Mouse (Mus musculus) left cerebral cortex, postnatal 25 days (tissue): ENCODE data around the gene Nckap5l. TPM values are rescaled to one million over a fixed set of nuclear protein-coding genes. Genes with fewer than 3 reads are reported as not detected.

Source experiments
- DNase-seq, 2 experiments: peaks; one replicate each; pipeline ENCODE4 v3.0.0; 2022; ENCODE audit warnings: low spot score in 2 of 2, mixed read lengths in 1 of 2
- intact Hi-C: fragments of 180-260 bp; cut with DNase I; formaldehyde crosslinking; loops from one replicate; pipeline ENCODE4 v1.15.1; 2025
- total RNA-seq, 2 experiments: library from RNA; stranded (reverse); gene quantifications; 2 replicates each; pipeline ENCODE4 v1.2.3; 2021

Nckap5l gene
- total RNA-seq = 10 to 100 TPM; 16.8 to 22.3 TPM

DNA sequence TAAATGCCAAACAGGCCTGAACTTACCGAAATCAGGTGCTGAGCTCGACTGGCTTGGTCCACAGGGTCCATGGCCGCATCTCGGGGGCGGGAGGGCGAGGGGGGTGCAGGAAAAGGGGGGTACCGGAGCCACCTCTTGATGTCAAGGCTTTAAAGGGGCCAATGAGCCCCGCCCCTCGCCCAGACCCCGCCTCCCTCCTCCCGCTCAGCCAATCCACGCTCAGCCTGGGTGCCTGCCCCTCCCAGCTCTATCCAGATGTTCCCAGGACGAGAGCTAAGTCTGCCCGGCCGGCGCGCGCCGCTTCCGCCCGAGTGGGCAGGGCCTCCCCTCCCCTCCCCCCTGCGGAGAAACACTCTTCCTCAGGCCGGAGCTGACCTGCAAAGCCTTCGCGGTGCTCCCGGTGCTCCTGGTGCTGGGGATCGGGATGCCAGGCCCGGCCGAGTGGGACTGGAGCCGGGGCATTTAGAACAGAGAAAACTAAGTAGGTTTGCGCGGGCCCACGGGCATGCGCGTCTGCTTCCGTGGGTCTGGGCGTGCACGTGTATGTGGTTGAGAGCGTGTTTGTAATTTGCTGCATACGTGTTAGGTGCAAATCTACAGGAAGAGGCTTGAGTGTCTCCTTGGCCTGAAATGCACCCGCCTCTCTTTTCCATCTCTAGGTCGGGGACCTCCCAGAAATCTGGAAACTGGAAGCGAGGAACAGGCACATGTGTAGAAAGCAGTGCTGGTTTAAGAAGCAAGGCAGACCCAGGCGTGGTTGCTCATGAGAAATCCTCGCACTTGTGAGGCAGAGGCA lies at the start of gene Nckap5l:
Gene Nckap5l, minus strand, starts transcription at position 143 of the 796 bp plus-strand sequence.
- DNase-seq = peak; percentile 89 to 93
- intact Hi-C loops = no loop called here

DNA sequence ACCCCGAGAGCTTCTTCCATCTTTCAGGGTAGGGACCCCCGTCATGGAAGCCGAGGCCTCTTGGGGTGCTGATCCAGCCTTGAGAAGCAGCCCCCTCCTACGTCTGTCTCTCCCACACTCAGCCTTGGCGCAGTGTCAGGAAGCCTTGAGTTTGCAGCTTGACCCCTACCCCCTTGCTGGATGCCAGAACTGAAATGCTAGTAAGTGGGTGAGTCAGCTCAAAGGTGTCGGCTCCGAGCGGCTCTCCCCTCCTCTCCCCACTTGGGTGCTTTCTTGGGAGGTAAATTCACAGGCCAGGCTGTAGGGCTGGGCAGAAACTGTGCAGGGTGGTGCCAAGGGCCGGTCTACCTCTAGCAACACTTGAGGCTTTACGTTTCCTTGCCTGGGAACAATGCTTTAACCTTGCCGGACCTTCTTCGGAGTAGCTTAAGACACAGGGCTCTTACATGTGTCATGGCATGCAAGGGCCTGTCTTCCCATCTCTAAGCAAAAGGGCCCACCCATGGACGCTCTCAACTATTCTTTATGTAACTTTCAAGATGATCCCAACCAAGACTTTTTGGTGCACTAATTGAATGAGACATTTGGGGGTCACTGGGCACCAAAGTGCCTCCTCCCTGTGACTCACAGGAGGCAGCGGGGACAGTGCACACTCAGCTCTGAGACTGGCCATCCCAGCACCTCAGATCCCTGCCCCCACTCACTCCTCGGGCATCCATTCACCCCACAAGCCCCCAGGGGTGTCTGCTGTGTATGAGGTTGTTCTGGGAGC lies 48.0 kb upstream of the Nckap5l start:
- intact Hi-C loops = no loop called here
- no peak for DNase-seq

DNA sequence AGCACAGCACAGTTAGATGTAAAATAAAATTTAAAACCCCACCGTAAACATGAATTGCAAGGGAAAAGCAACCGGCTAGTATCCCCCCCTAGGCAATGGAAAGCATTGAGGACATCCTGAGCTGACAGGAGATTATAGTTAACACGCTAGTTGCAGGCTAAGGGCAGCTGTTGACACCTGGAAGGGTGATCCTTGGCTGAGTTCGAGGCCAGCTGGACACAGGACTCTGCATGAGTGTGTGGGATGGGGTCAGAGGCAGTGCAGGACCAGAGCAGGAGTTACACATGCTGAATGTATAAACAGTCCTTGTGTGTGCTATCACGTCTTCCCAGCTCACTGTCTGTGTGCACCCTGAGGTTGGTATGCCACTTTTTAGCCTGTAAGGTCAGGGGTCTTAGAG lies 45.7 kb upstream of the Nckap5l start:
- intact Hi-C loops = no loop called here
- DNase-seq = no peak

DNA sequence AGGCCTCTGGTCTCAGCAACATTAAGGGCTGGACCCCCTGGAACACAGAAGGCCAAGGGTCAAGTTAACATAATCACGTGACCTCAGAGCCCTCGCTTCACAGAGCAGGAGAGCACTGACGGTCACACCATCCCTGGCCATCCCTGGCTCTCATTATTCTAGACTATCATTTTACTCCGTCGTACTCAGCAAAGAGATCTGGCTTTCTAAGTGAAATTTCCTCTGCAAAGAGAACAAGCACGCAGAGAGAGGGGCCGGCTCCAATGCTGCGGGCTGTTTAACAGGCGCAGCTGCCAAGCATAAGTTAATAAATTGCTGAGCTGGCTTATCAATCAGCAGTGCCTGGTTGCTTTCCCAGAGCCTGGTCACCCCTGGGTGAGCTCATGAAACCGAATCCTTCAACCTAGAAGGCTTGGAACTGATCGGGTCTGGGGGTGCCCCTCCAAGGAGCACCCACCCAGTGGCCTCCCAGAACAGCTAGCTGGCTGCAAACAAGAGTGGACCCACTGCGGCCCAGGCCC lies 44.8 kb upstream of the Nckap5l start:
- intact Hi-C loops = no loop called here
- no peak for DNase-seq

DNA sequence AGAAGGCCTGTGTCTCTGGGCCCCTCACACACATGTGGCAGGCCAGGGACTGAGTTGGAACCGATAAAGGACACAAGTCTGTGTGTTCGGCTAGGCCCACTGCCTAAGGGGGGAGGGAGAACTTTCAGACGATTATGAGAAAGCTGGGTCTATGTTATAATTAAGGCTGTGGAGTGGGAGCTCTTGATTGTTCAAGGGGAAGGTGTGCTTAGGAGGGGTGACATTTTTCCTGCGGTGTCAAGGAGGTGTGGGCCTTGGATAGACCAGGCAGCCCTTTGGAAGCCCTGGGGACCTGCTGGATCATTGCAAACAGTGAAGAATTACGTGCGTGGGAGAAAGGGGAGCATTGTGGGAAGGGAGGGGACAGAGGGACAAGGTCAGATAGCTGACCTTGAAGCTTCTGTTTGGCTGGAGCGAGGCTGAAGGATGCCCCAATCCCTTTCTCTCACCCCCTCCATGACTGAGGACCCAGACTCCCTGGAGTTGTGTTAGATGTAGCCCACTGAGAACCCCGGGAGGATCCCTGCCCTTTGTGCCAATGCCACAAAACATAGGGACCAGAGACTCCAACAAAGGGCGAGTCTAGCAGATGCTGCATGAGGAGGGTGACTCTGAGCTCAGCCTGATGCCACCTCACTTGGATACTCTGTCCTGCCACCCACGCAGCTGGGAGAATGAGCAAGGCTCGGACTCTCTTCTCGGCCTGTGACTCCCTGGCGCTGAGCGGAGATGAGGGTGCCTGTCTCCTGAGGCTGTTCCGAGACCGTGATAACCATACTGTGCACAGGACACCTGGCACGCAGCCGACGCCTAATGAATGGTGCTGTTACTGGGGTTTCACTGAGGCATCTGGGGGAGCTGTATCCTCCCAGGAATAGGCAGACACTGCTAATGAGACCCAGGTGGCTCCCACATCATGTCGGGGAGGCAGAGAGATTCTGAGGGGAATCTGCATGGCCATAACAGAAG lies 44.0 kb upstream of the Nckap5l start:
- DNase-seq = peak; percentile 49 to 63
- intact Hi-C loops = no loop called here

DNA sequence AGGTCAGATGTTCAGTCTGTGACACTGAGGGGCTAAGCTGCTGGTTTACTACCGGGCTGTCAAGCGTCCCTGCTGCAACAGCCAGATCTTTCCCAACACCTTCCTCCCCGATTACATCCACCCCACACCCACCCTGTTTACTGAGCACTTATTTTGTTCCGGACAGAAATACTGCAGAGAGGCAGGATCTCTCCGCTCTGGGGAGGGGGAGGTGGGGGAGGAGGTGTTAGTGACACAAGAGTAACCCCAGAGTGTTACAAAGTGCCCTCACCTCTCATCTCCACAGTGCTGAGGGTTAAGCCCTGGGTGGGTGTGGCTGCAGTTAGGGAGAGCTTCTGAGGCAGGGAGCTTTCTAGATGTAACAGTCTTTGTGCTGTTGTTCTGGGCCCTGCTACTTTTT lies 42.8 kb upstream of the Nckap5l start:
- DNase-seq = no peak
- intact Hi-C loops = no loop called here

DNA sequence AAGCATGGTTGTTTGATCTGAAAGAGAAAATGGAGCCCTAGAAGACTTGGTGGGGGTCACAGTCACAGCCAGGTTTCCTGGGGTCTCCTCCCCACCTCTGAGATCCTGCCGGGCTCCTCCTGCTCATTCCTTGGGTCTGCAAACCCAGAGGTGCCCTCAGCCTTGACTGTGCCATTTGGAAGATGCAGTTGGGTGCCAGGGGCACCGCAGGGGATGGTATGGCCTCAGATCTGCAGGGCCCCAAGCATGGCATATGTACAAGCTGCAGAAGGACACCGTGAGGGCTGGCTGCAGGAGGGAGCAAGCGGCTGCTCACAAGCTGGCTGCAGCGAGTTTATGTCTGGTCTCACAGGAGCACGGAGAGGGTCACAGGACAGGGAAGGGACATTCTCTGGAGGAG lies 42.2 kb upstream of the Nckap5l start:
- intact Hi-C loops = loop anchor here (5.0 to 10.0 kb wide), 3 partner anchors 83 to 275 kb away; partner anchors contain the start of gene Cers5
- no peak for DNase-seq

DNA sequence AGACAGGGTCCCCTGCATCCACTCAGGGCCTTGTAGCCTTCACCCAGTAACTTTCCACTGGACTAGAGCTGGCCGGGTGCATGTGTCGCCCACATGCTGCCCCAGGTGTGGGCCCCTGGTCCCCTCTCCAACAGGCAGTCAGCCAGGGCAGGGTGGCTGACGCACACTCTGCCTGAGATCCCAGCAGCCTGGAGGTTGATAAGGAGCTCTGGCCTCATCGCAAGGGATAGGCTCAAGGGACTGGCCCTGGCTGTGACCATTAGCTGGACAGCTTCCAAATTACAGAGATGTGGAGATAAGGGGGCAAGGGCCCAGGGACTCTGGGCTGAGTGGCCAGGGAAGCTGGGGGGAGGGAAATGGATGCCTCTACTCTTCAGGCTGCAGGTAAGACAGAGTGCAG lies 41.2 kb upstream of the Nckap5l start:
- intact Hi-C loops = loop anchor here (5.0 to 10.0 kb wide), 3 partner anchors 84 to 276 kb away; partner anchors contain the start of gene Cers5
- DNase-seq = no peak

DNA sequence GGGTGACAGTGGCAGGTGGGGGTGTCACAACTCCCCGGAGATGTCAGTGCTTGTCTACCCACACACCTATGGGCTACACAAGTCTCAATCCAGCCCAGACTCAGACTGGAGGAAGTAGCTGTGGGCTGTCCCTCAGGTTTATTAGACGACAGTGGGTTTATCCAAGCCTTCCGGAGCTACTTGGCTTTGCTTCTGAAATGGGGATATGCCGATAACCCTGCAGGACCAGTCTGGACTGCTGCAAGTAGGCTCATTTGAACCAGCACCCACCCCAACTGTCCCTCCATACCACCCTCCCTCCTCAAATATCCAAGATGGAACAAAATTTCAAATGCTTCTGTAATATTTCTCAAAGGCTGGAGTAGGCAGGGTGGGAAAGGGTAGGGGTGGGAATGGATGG lies 40.8 kb upstream of the Nckap5l start:
- intact Hi-C loops = loop anchor here (5.0 to 10.0 kb wide), 3 partner anchors 84 to 276 kb away; partner anchors contain the start of gene Cers5
- no peak for DNase-seq

DNA sequence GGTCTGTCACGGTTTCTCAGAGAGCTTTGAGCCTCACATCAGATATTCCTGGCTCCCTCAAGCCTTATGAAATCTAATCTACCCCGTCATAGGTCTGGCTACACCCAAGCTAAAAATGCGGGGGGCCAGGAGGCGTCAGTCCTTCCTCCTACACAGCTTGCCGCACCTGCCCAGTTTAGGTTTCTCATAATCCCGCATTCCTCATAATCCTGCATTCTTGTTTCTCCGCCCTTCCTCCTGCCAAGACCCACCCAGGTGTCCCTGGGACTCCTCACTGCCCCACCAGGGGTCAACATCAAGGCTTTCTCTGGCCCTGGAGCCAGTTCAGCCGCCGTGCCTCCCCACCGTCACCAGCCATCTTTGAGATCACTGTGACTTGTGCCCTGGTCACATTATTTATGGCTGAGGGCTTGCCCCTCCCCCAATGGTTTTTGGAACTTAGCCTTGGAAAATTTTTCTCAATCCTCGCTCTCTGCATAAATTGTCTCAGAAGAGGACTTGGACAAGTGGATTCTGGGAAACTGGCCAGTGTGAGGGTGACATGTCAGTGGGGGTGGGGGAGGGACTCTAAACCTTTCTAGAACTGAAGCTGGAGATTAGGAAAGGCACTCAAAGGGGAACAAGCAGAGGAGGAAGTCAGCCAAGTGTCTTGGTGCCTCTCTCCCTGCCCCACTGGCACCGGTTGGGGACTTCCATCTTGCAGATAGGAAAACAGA lies 40.1 kb upstream of the Nckap5l start:
- DNase-seq = peak; percentile 57 to 81
- intact Hi-C loops = loop anchor here (1.0 to 10.0 kb wide), 5 partner anchors 85 to 277 kb away; partner anchors contain the start of gene Cers5

DNA sequence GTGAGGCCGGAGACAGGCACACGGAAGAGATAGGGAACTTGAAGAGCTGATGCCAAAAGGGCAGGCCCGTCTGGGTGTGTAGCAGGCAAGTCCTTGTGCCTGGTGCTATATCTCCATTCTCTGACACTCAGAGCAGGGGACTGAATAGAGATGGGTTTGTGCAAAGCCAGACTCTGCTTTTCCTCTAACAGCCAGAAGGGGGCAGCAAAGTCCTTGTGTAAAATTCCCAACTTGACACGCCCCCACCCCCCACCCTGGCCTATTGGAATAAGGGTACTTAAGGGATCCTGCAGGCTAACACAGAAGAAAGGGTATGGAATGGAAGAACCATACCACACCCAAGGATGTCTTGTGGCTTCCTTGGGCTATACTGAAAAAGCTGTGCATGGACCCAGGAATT lies 39.5 kb upstream of the Nckap5l start:
- peak; percentile 74 to 81 for DNase-seq
- intact Hi-C loops = loop anchor here (1.0 to 10.0 kb wide), 5 partner anchors 85 to 278 kb away; partner anchors contain the start of gene Cers5

DNA sequence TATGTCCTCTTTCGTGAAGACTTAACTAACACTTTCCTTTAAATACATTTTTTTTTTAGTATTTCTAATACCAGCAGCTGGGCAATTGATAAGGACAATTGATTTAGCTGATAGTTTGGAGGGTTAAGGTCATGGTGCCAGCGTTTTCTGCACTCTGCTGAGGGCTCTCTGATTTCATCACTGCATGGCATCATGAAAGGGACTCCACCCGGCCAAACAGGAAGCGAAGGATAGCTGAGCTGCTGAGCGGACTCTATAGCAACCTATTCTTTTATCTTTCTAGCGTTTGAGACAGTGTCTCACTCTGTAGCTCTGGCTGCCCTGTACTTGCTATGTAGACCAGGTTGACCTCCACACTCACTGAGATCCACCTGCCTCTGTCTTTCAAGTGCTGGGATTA lies 27.2 kb upstream of the Nckap5l start:
- intact Hi-C loops = no loop called here
- no peak for DNase-seq

DNA sequence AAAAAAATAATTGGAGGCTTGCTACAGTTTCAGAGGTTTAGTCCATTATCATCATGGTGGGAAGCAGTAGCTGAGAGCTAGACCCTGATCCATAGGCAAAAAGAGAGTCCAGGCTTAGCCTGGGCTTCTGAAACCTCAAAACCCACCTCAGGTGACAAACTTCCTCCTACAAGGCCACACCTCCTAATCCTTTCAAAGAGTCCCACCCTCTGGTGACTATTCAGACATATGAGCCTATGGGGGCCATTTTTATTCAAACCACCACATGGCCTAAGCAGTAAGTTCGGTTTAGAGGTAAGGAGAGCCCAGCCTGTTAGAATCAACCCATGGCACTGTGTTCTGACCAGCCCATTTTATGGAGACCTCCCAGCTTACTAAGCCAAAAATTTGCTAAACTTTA lies 18.3 kb upstream of the Nckap5l start:
- no peak for DNase-seq
- intact Hi-C loops = no loop called here

DNA sequence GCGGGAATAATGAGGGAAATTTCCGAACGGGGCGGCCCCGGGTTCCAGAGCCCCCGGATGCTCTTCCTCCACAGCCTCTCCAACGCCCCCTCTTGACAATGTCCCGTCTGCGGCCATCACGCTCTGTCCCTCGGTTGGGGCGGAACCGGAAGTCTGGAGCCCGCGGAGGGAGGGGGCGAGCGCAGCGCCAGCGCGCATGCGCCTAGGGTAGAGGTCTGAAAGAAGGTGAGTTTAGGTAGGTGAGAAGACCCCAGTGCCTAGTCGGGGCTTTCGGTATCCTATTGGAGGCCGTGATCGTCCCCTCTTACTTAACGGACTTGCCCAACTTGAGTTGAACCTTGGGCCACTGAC lies 17.0 kb upstream of the Nckap5l start, which contains the start of gene Bcdin3d:
Gene Bcdin3d, minus strand, starts transcription at position 155 of the 351 bp plus-strand sequence.
- intact Hi-C loops = loop anchor here (5.0 kb wide), 1 partner anchor 157 kb away; no protein-coding TSS in a partner anchor
- peak; percentile 76 to 84 for DNase-seq

DNA sequence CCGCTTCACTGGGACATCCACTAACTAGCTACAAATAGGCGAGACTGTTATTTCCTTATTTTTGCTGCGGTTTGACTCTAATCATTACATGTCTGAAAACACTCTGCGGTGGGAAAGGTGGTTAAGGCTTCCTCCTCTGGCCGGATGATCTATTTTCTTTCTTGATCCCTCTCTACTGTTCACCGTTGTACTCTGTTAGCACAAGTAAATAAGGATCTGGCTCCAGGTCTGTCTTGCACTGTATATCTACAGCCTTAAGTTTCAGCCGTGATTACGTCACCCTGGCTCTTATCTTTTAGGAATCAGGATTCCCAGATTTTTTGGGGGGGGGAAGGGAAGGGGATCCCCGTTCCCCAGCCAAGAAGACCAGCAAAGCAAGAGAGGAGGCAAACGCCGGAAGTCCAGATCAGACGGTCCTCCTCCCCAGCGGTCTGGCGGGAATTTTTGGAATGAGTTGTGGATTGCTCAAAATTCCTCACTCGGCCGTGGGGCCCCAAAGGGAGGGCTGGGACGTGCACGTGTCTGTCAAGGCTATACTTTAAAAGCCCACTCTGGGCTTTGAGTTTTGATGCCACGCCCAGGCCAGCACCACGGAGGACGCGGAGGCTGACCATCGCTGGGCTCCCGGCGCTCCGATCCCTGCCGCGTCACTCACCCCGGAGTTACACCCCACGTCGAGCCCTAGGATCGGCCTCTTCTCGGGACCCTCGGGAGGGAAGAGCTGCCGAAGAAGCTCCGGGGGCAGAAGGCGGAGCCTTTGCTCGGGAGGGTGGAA lies 16.4 kb upstream of the Nckap5l start:
- peak in 1 of 2 experiments; percentile 61 for DNase-seq
- intact Hi-C loops = loop anchor here (5.0 kb wide), 1 partner anchor 157 kb away; no protein-coding TSS in a partner anchor

DNA sequence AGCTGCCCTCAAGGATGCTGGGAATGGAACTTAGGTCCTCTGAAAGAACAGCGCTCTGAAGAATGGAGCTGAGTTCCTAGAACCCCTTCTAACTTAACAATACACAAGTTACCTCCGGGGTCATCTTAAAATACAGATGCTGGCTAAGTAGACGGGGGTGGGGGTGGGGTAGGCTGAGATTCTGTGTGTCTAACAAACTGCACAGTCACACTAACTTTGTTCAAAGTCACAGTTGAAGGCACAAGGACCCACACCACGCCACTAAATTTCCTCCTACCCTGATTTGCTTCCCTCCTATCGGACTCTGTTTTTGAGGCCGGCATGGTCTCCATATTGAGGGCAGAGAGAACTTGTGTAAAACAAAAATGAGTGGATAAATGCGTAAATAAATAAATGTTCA lies 15.4 kb upstream of the Nckap5l start:
- intact Hi-C loops = loop anchor here (5.0 kb wide), 1 partner anchor 156 kb away; no protein-coding TSS in a partner anchor
- DNase-seq = no peak

DNA sequence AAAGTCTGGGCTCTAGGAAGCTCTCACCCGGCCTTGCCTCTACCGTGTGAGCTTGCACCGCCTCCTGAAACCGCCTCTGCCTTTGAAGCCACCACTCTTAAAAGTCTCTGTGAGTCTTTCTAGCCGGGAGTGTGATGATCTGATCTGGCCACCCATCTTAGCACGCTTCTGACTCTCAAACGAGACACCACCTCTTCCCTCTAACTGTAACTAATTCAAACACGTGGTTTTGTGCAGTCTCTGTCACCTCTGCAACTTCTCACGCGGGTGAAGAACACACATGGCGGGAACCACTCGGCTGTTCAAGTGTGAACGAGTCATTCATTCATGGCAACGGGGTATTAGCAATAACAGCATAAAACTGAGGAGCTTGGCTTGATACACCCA lies 14.1 kb upstream of the Nckap5l start:
- DNase-seq = no peak
- intact Hi-C loops = loop anchor here (5.0 kb wide), 1 partner anchor 154 kb away; no protein-coding TSS in a partner anchor
